Mouse (Mus musculus) frontal cortex, adult (tissue): ENCODE data around the gene Nprl3.

Source experiments
- ATAC-seq: cut with Nextera tagmentation; 2 replicates; pipeline ENCODE4 v1.9.2; 2017; ENCODE audit warnings: mild to moderate bottlenecking, moderate library complexity, mixed read lengths; ENCODE audit not compliant: low TSS enrichment

The Nprl3 gene

GRCm38 (mm10) chr11:32198256-32198955 is 69.1 kb downstream of the Nprl3 start:
- ATAC-seq, result no peak

GRCm38 (mm10) chr11:32197766-32198165 is 69.7 kb downstream of the Nprl3 start:
- ATAC-seq, result no peak

- ATAC-seq, result no peak
These were observed 70.8 kb downstream of the Nprl3 start for GRCm38 (mm10) chr11:32196727-32197126.

- ATAC-seq, result no peak
These were observed 71.5 kb downstream of the Nprl3 start for GRCm38 (mm10) chr11:32195867-32196540.

GRCm38 (mm10) chr11:32194626-32195025 is 72.9 kb downstream of the Nprl3 start:
- no peak for ATAC-seq

- no peak for ATAC-seq
These were observed 73.4 kb downstream of the Nprl3 start for GRCm38 (mm10) chr11:32194086-32194485.

GRCm38 (mm10) chr11:32193156-32193555 is 74.4 kb downstream of the Nprl3 start:
- ATAC-seq, result no peak

GRCm38 (mm10) chr11:32190603-32191110 is 76.8 kb downstream of the Nprl3 start:
- ATAC-seq, result no peak

- ATAC-seq, result no peak
These were observed 77.4 kb downstream of the Nprl3 start for GRCm38 (mm10) chr11:32190119-32190518.

- ATAC-seq, result no peak
These were observed 78.1 kb downstream of the Nprl3 start for GRCm38 (mm10) chr11:32189434-32189833.

- no peak for ATAC-seq
These were observed 78.6 kb downstream of the Nprl3 start for GRCm38 (mm10) chr11:32188881-32189280.

- no peak for ATAC-seq
These were observed 80.3 kb downstream of the Nprl3 start for GRCm38 (mm10) chr11:32187256-32187655.

GRCm38 (mm10) chr11:32186031-32186430 is 81.5 kb downstream of the Nprl3 start:
- no peak for ATAC-seq

GRCm38 (mm10) chr11:32184469-32184868 is 83.0 kb downstream of the Nprl3 start:
- no peak for ATAC-seq

GRCm38 (mm10) chr11:32181973-32182868 is 85.3 kb downstream of the Nprl3 start:
- ATAC-seq, result peak; percentile 81

- ATAC-seq, result no peak
These were observed 86.3 kb downstream of the Nprl3 start for GRCm38 (mm10) chr11:32181246-32181645.

GRCm38 (mm10) chr11:32178506-32178905 is 89.0 kb downstream of the Nprl3 start:
- ATAC-seq, result no peak
